Mouse (Mus musculus) neural tube, embryonic 12.5 days (tissue): ENCODE results near the gene Flt3l. TPM values are rescaled to one million over a fixed set of nuclear protein-coding genes. Genes with fewer than 3 reads are reported as not detected.
"Not testable (repeated sequence)": the region's sequence is repeated elsewhere in the genome, so short reads cannot be mapped to it uniquely, and the experiment has no call there.

Experiments
- ATAC-seq: fragments of 200-750 bp; cut with Nextera tagmentation; 2 replicates; pipeline ENCODE4 v1.8.0; 2017; ENCODE audit warnings: low read depth, mild to moderate bottlenecking, moderate TSS enrichment, moderate library complexity; ENCODE audit not compliant: low FRiP score
- H3K27ac ChIP-seq: fragments of 300-500 bp; sonication (generic); 2 replicates; pipeline ENCODE4 v1.5.1; 2016
- H3K27me3 ChIP-seq: fragments of 300-500 bp; sonication (generic); replicated peaks from 2 replicates; pipeline ENCODE4 v1.6.1; 2016; ENCODE audit warnings: mild to moderate bottlenecking
- H3K36me3 ChIP-seq: fragments of 300-500 bp; sonication (generic); 2 replicates; pipeline ENCODE4 v1.6.1; 2016; ENCODE audit warnings: mild to moderate bottlenecking
- H3K4me1 ChIP-seq: fragments of 300-500 bp; sonication (generic); 2 replicates; pipeline ENCODE4 v1.6.1; 2016
- H3K4me2 ChIP-seq: fragments of 300-500 bp; sonication (generic); replicated peaks from 2 replicates; pipeline ENCODE4 v1.6.1; 2016; ENCODE audit warnings: mild to moderate bottlenecking
- H3K4me3 ChIP-seq: fragments of 300-500 bp; sonication (generic); 2 replicates; pipeline ENCODE4 v1.5.1; 2016
- H3K9ac ChIP-seq: fragments of 300-500 bp; sonication (generic); 2 replicates; pipeline ENCODE4 v1.6.1; 2016; ENCODE audit warnings: mild to moderate bottlenecking
- H3K9me3 ChIP-seq: fragments of 300-500 bp; sonication (generic); 2 replicates; pipeline ENCODE4 v1.6.1; 2016; ENCODE audit warnings: mild to moderate bottlenecking
- WGBS: fragments of 180-500 bp; shearing (Covaris S2); methylation state at CpG from one replicate; pipeline ENCODE4 v1.1.7; 2016; 5-methylcytosine and 5-hydroxymethylcytosine counted together
- polyA plus RNA-seq: library from polyadenylated mRNA; unstranded; fragments of >200 nt; fragmentation: Nextera tagmentation; extraction: Ambion mirVana; gene quantifications from 2 replicates; pipeline ENCODE4 v1.2.1, GENCODE M21; 2016

The Flt3l gene
- polyA plus RNA-seq, 1 experiment from 2014 or later = 1.3 TPM

GRCm38 (mm10) chr7:45126844-45127699 is 9.2 kb downstream of the Flt3l start:
- peaks cover 36% of the 10 kb centered on the region for H3K36me3 ChIP-seq
- peaks cover 32% of the 10 kb centered on the region for H3K4me1 ChIP-seq
- no peaks in the 10 kb centered on the region for H3K9me3 ChIP-seq
- H3K27me3 ChIP-seq = no peaks in the 10 kb centered on the region
- H3K4me3 ChIP-seq = peak overlapping the region; percentile 81
- H3K9ac ChIP-seq = peak overlapping the region; percentile 97
- peak overlapping the region; percentile 60; the same call in 1 of the 2 replicates for H3K27ac ChIP-seq
- 48% methylated on average over 21 of the region's 21 CpGs for WGBS
- ATAC-seq = no peak
- peak overlapping the region; percentile 78 for H3K4me2 ChIP-seq

- Histone ChIP-seq H3K9me3 (no peaks in the 10 kb centered on the region), H3K27ac (peak overlapping the region; percentile 60; the same call in 1 of the 2 replicates), H3K36me3 (peaks cover 44% of the 10 kb centered on the region), H3K4me1 (peaks cover 35% of the 10 kb centered on the region), H3K4me2 (peak overlapping the region; percentile 78), H3K9ac (peak overlapping the region; percentile 97), H3K4me3 (peak overlapping the region; percentile 81; the same call in 1 of the 2 replicates), H3K27me3 (no peaks in the 10 kb centered on the region)
- 72% methylated on average over 17 of the region's 17 CpGs for WGBS
- no peak for ATAC-seq
Observed at GRCm38 (mm10) chr7:45126147-45126843, 9.9 kb downstream of the Flt3l start.

- not testable (repeated sequence) for H3K9me3 ChIP-seq, H3K27me3 ChIP-seq, ATAC-seq, H3K9ac ChIP-seq, H3K4me3 ChIP-seq
- Histone ChIP-seq H3K4me2 (peak overlapping the region; percentile 78), H3K4me1 (peaks cover 35% of the 10 kb centered on the region), H3K27ac (peak overlapping the region; percentile 12; the same call in 1 of the 2 replicates), H3K36me3 (peaks cover 50% of the 10 kb centered on the region)
- 56% methylated on average over 5 of the region's 5 CpGs for WGBS
Observed at GRCm38 (mm10) chr7:45125649-45126048, 10.6 kb downstream of the Flt3l start.

GRCm38 (mm10) chr7:45125144-45125600 is 11.1 kb downstream of the Flt3l start:
- H3K4me2 ChIP-seq = peak overlapping the region; percentile 78
- H3K27me3 ChIP-seq = no peaks in the 10 kb centered on the region
- H3K27ac ChIP-seq = peak overlapping the region; percentile 59
- H3K36me3 ChIP-seq = peaks cover 55% of the 10 kb centered on the region
- H3K4me1 ChIP-seq = peaks cover 35% of the 10 kb centered on the region
- peak overlapping the region; percentile 5; the same call in 1 of the 2 replicates for H3K4me3 ChIP-seq
- H3K9ac ChIP-seq = no peak overlapping the region
- no peak for ATAC-seq
- WGBS = 7% methylated on average over 7 of the region's 7 CpGs
- no peaks in the 10 kb centered on the region for H3K9me3 ChIP-seq

GRCm38 (mm10) chr7:45124224-45125143 is 11.7 kb downstream of the Flt3l start, which contains the start of gene Rps11:
TSS of gene Rps11 (minus strand) at chr7:45124439.
- H3K9me3 ChIP-seq = no peaks in the 10 kb centered on the region
- H3K27ac ChIP-seq = peak within 1 kb of the TSS; percentile 59
- peak; percentile 81 for ATAC-seq
- H3K4me1 ChIP-seq = peaks cover 35% of the 10 kb centered on the region
- H3K4me3 ChIP-seq = peak within 1 kb of the TSS; percentile 92
- H3K36me3 ChIP-seq = peaks cover 62% of the 10 kb centered on the region
- WGBS = under 1% methylated on average over 59 of the region's 59 CpGs
- H3K9ac ChIP-seq = peak within 1 kb of the TSS; percentile 97
- peak within 1 kb of the TSS; percentile 78 for H3K4me2 ChIP-seq
- no peaks in the 10 kb centered on the region for H3K27me3 ChIP-seq

- Histone ChIP-seq H3K36me3 (peaks cover 68% of the 10 kb centered on the region), H3K4me2 (peak overlapping the region; percentile 78), H3K27me3 (no peaks in the 10 kb centered on the region), H3K9me3 (no peaks in the 10 kb centered on the region), H3K4me1 (peaks cover 35% of the 10 kb centered on the region), H3K27ac (no peak overlapping the region), H3K4me3 (peak overlapping the region; percentile 92), H3K9ac (peak overlapping the region; percentile 97)
- ATAC-seq = no peak
- 23% methylated on average over 12 of the region's 12 CpGs for WGBS
Observed at GRCm38 (mm10) chr7:45123186-45123570, 13.1 kb downstream of the Flt3l start.

- peak overlapping the region; percentile 92 for H3K4me3 ChIP-seq
- no peak for ATAC-seq
- peaks cover 35% of the 10 kb centered on the region for H3K4me1 ChIP-seq
- no peaks in the 10 kb centered on the region for H3K27me3 ChIP-seq
- H3K27ac ChIP-seq = no peak overlapping the region
- H3K9me3 ChIP-seq = no peaks in the 10 kb centered on the region
- H3K4me2 ChIP-seq = peak overlapping the region; percentile 78
- peaks cover 68% of the 10 kb centered on the region for H3K36me3 ChIP-seq
- WGBS = 87% methylated on average over 15 of the region's 15 CpGs
- peak overlapping the region; percentile 97 for H3K9ac ChIP-seq
Observed at GRCm38 (mm10) chr7:45122561-45123185, 13.6 kb downstream of the Flt3l start.

GRCm38 (mm10) chr7:45121966-45122365 is 14.3 kb downstream of the Flt3l start:
- Histone ChIP-seq H3K4me2 (peak overlapping the region; percentile 16), H3K9ac (no peak overlapping the region), H3K9me3 (no peaks in the 10 kb centered on the region), H3K27me3 (no peaks in the 10 kb centered on the region), H3K4me3 (no peak overlapping the region), H3K4me1 (peaks cover 29% of the 10 kb centered on the region), H3K27ac (no peak overlapping the region), H3K36me3 (peaks cover 62% of the 10 kb centered on the region)
- no peak for ATAC-seq

- no peak for ATAC-seq
- 76% methylated on average over 8 of the region's 8 CpGs for WGBS
- Histone ChIP-seq H3K4me3 (no peak overlapping the region), H3K36me3 (peaks cover 57% of the 10 kb centered on the region), H3K4me1 (peaks cover 24% of the 10 kb centered on the region), H3K27ac (no peak overlapping the region), H3K4me2 (peak overlapping the region; percentile 16), H3K9ac (no peak overlapping the region), H3K27me3 (no peaks in the 10 kb centered on the region), H3K9me3 (no peaks in the 10 kb centered on the region)
Observed at GRCm38 (mm10) chr7:45121404-45121803, 14.8 kb downstream of the Flt3l start.

GRCm38 (mm10) chr7:45119780-45120709 is 16.2 kb downstream of the Flt3l start:
- no peak for ATAC-seq
- Histone ChIP-seq H3K36me3 (peaks cover 43% of the 10 kb centered on the region), H3K27me3 (no peaks in the 10 kb centered on the region), H3K4me1 (peaks cover 19% of the 10 kb centered on the region), H3K4me2 (no peak overlapping the region), H3K9ac (no peak overlapping the region), H3K9me3 (no peaks in the 10 kb centered on the region), H3K27ac (no peak overlapping the region), H3K4me3 (no peak overlapping the region)
- 82% methylated on average over 5 of the region's 5 CpGs for WGBS
